Mouse (Mus musculus) embryonic fibroblast, embryonic 13.5 days (primary cell): Measurements from ENCODE around the gene Cdnf. TPM values are rescaled to one million over a fixed set of nuclear protein-coding genes. Genes with fewer than 3 reads are reported as not detected.

ENCODE experiments used
- H3K27ac ChIP-seq: 2 replicates; pipeline ENCODE4 v1.5.1; 2012; ENCODE audit warnings: low read length, control low read depth, inconsistent platforms; ENCODE audit not compliant: insufficient read depth
- H3K4me1 ChIP-seq: 2 replicates; pipeline ENCODE4 v1.6.1; 2011; ENCODE audit warnings: low read length; ENCODE audit not compliant: control insufficient read depth, insufficient read depth
- H3K4me3 ChIP-seq: 2 replicates; pipeline ENCODE4 v1.5.1; 2011; ENCODE audit warnings: mild to moderate bottlenecking, control low read depth, low read length; ENCODE audit not compliant: insufficient read depth
- CTCF ChIP-seq: IDR thresholded peaks from 2 replicates; pipeline ENCODE4 v1.5.1; 2011; ENCODE audit warnings: mild to moderate bottlenecking, control low read depth, low read length, moderate library complexity, borderline replicate concordance; ENCODE audit not compliant: insufficient read depth
- POLR2A ChIP-seq: IDR thresholded peaks from 2 replicates; pipeline ENCODE4 v1.6.1; 2011; ENCODE audit warnings: low read depth, mild to moderate bottlenecking, control low read depth, low read length, moderate library complexity
- polyA plus RNA-seq: library from polyadenylated mRNA; stranded (reverse); fragments of >200 nt; gene quantifications from 2 replicates; pipeline ENCODE4 v1.2.4, GENCODE M21; 2011; ENCODE audit warnings: low read depth; ENCODE audit not compliant: missing spikeins, insufficient read length

Cdnf gene
- polyA plus RNA-seq, 1 experiment, result 1.6 TPM

DNA sequence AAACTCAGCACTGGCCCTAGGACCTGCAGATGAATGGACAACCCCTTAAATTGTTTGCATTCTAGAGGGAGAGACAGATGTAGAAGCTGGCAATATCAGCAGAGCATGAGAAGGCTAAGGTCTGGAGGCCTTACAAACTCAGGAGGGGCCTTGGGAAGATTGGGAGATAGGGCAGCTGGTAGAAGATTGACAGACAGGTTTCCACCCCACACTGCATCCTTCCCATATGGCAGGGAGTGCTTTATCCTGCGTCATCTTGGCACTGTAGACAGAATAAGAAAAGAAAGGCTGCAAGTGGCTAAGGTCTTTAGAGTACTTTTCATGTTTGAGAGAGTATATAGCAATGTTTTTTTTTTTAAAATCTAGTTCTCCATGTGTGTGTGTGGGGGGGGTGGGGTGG lies 62.3 kb downstream of the Cdnf start:
- TF ChIP-seq CTCF (no peak), POLR2A (no peak)
- Histone ChIP-seq H3K4me1 (no peaks in the 10 kb centered on the region), H3K27ac (no peak overlapping the region), H3K4me3 (no peak overlapping the region)

Other genes with a start within 250 kb of the Cdnf start
- 34.3 and 36.7 TPM in 2 replicates for gene Nmt2, start 228.8 kb upstream of the Cdnf start, polyA plus RNA-seq
- 13.7 and 16.1 TPM in 2 replicates for gene Rpp38, start 180.4 kb upstream of the Cdnf start, polyA plus RNA-seq
- gene Acbd7, start 176.9 kb upstream of the Cdnf start, polyA plus RNA-seq, result not detected in 2 replicates
- not detected in 2 replicates for gene Olah, start 115.8 kb upstream of the Cdnf start, polyA plus RNA-seq
- gene Meig1, start 90.4 kb upstream of the Cdnf start, polyA plus RNA-seq, result not detected in 2 replicates
- 6.3 and 7.5 TPM in 2 replicates for gene Dclre1c, start 88.9 kb upstream of the Cdnf start, polyA plus RNA-seq
- gene Suv39h2, start 38.0 kb upstream of the Cdnf start, polyA plus RNA-seq, result 4.5 and 8.2 TPM in 2 replicates
- gene Gm45902, start 240 bp upstream of the Cdnf start, polyA plus RNA-seq, result 3.7 and 4.1 TPM in 2 replicates
- 56.4 and 59.9 TPM in 2 replicates for gene Hspa14, start 216 bp upstream of the Cdnf start, polyA plus RNA-seq
- 28.2 and 34.4 TPM in 2 replicates for gene Fam107b, start 57.5 kb downstream of the Cdnf start, polyA plus RNA-seq